Mouse (Mus musculus) limb, embryonic 14.5 days (tissue): Measurements from ENCODE around the gene Ssx9. TPM values are rescaled to one million over a fixed set of nuclear protein-coding genes. Genes with fewer than 3 reads are reported as not detected.
"Not testable (repeated sequence)": the region's sequence is repeated elsewhere in the genome, so short reads cannot be mapped to it uniquely, and the experiment has no call there.

Experiments
- ATAC-seq: fragments of 200-750 bp; cut with Nextera tagmentation; 2 replicates; pipeline ENCODE4 v1.8.0; 2017; ENCODE audit warnings: low read depth, moderate number of reproducible peaks, moderate TSS enrichment; ENCODE audit not compliant: low FRiP score
- DNase-seq: peaks from one replicate; pipeline ENCODE4 v3.0.0-alpha.2; 2015; ENCODE audit warnings: low spot score
- H3K27ac ChIP-seq: fragments of 300-500 bp; sonication (generic); replicated peaks from 2 replicates; pipeline ENCODE4 v1.5.1; 2014; ENCODE audit warnings: low read depth, mild to moderate bottlenecking, low read length, moderate library complexity, mixed read lengths
- H3K27me3 ChIP-seq: fragments of 300-500 bp; sonication (generic); 2 replicates; pipeline ENCODE4 v1.6.1; 2014; ENCODE audit warnings: low read length, mixed read lengths; ENCODE audit not compliant: control insufficient read depth, insufficient read depth
- H3K36me3 ChIP-seq: fragments of 300-500 bp; sonication (generic); 2 replicates; pipeline ENCODE4 v1.6.1; 2014; ENCODE audit warnings: mild to moderate bottlenecking, low read length, moderate library complexity, mixed read lengths; ENCODE audit not compliant: control insufficient read depth, insufficient read depth
- H3K4me1 ChIP-seq: fragments of 300-500 bp; sonication (generic); 2 replicates; pipeline ENCODE4 v1.6.1; 2014; ENCODE audit warnings: antibody characterized with exemption, low read length, mixed read lengths; ENCODE audit not compliant: control insufficient read depth, insufficient read depth
- H3K4me2 ChIP-seq: fragments of 300-500 bp; sonication (generic); replicated peaks from 2 replicates; pipeline ENCODE4 v1.6.1; 2014; ENCODE audit warnings: low read depth, mild to moderate bottlenecking, low read length, moderate library complexity; ENCODE audit not compliant: severe bottlenecking
- H3K4me3 ChIP-seq: fragments of 300-500 bp; sonication (generic); replicated peaks from 2 replicates; pipeline ENCODE4 v1.5.1; 2014; ENCODE audit warnings: low read length
- H3K9ac ChIP-seq: fragments of 300-500 bp; sonication (generic); 2 replicates; pipeline ENCODE4 v1.6.1; 2014; ENCODE audit warnings: mild to moderate bottlenecking, low read depth, low read length, moderate library complexity; ENCODE audit not compliant: severe bottlenecking
- H3K9me3 ChIP-seq: fragments of 300-500 bp; sonication (generic); 2 replicates; pipeline ENCODE4 v1.6.1; 2016; ENCODE audit warnings: low read length; ENCODE audit not compliant: control insufficient read depth
- POLR2A ChIP-seq: fragments of 200-500 bp; IDR thresholded peaks from 2 replicates; pipeline ENCODE4 v1.8.0; 2012; ENCODE audit warnings: inconsistent platforms, mild to moderate bottlenecking, moderate library complexity, borderline replicate concordance; ENCODE audit not compliant: insufficient read depth, insufficient read length; ENCODE audit errors: extremely low read depth
- WGBS: fragments of 180-500 bp; shearing (Covaris S2); extraction: QIAGEN DNeasy Blood & Tissue Kit; methylation state at CpG from one replicate; pipeline ENCODE4 v1.1.7; 2014; 5-methylcytosine and 5-hydroxymethylcytosine counted together
- polyA plus RNA-seq, 2 experiments: library from polyadenylated mRNA; depleted of rRNA in 1 of 2; stranded (reverse) in 1 of 2; unstranded in 1 of 2; fragments of >200 nt; fragmentation: Nextera tagmentation in 1 of 2; extraction: Ambion mirVana in 1 of 2; gene quantifications; 2 replicates each; pipeline versions ENCODE4 v1.2.1 to v1.2.3; 2012 to 2014

The Ssx9 gene
- polyA plus RNA-seq (2012; rRNA removed) (not detected in 2 replicates), polyA plus RNA-seq (2014; fragmentation: Nextera tagmentation; extraction: Ambion mirVana) (not detected in 2 replicates)

DNA sequence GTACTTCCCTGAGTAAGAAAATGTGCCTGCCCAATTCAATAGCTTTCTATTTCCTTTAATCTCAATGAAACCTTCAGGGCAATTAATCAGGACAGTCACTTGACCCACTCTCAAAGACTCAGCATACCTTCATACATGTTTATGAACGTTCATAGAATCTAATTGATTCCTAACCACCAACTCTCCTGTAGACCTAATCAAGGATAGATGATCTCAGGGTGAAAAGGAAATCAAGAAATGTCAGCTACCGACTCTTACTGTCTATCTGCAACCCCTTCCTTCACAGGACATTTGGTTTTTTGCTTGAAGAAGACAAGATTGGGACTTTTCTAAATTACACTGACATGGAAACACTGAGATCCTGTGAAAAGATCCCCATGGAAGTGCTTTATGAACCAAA is at the start of gene Ssx9:
Ssx9 (plus strand) TSS at position 301 of the 400 bp plus-strand sequence.
- H3K27ac ChIP-seq, H3K27me3 ChIP-seq, H3K4me1 ChIP-seq, DNase-seq, H3K4me2 ChIP-seq, H3K36me3 ChIP-seq, ATAC-seq, H3K9me3 ChIP-seq, H3K4me3 ChIP-seq, H3K9ac ChIP-seq: not testable (repeated sequence)
- 63% methylated on average over 2 of the region's 2 CpGs for WGBS

DNA sequence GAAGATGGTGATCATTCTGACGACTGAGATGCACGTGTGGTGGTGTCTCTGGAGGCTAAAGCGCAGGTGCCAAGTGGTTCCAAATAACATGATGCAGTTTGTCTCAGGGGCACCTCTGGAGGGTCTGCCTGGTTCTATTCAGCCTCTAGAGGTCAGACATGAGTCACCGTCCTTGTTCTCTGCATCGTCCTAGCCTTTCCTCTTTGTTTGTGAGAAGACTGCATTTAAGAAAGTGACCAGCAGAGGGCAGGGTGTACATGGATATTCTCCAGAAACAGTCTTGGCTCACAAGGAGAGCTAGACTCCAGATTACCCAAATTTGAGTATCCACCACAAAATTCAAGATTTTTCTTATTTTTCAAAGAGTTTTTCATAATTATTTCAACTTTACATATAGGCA is 15.3 kb upstream of the Ssx9 start:
- H3K9me3 ChIP-seq, result no peaks in the 10 kb centered on the region
- no peak for DNase-seq
- no peak for TF ChIP-seq POLR2A
- 62% methylated on average over 5 of the region's 5 CpGs for WGBS
- H3K27ac ChIP-seq, result no peak overlapping the region
- no peaks in the 10 kb centered on the region for H3K4me1 ChIP-seq
- no peaks in the 10 kb centered on the region for H3K36me3 ChIP-seq
- no peak overlapping the region for H3K4me3 ChIP-seq
- no peak overlapping the region for H3K9ac ChIP-seq
- no peak overlapping the region for H3K4me2 ChIP-seq
- H3K27me3 ChIP-seq, result no peaks in the 10 kb centered on the region
- ATAC-seq, result no peak

DNA sequence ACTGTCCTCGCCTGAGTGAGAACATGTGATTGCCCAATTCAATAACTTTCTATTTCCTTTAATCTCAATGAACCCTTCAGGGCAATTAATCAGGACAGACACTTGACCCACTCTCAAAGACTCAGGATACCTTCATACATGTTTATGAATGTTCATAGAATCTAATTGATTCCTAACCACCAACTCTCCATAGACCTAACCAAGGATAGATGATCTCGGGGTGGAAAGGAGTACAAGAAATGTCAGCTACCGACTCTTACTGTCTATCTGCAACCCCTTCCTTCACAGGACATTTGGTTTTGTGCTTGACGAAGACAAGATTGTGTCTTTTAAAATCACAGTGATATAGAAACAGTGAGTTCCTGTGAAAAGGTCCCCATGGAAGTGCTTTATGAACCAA is 55.2 kb downstream of the Ssx9 start, which contains the start of gene Ssxb5:
Ssxb5 (plus strand) TSS at position 301 of the 400 bp plus-strand sequence.
- H3K9ac ChIP-seq, H3K4me1 ChIP-seq, H3K9me3 ChIP-seq, H3K27me3 ChIP-seq, DNase-seq, H3K27ac ChIP-seq, H3K36me3 ChIP-seq, H3K4me2 ChIP-seq, H3K4me3 ChIP-seq, ATAC-seq: not testable (repeated sequence)
- WGBS, result 78% methylated on average over 4 of the region's 4 CpGs

Other genes with a start within 250 kb of the Ssx9 start
- gene Gm14459, start 223.5 kb upstream of the Ssx9 start, polyA plus RNA-seq (2012; rRNA removed), result not detected in 2 replicates
- gene Gm14459, start 223.5 kb upstream of the Ssx9 start, polyA plus RNA-seq (2014; fragmentation: Nextera tagmentation; extraction: Ambion mirVana), result not detected in 2 replicates
- gene Ssxb6, start 200.2 kb upstream of the Ssx9 start, polyA plus RNA-seq (2012; rRNA removed), result not detected in 2 replicates
- gene Ssxb6, start 200.2 kb upstream of the Ssx9 start, polyA plus RNA-seq (2014; fragmentation: Nextera tagmentation; extraction: Ambion mirVana), result not detected in 2 replicates
- gene Ssxb3, start 156.6 kb upstream of the Ssx9 start, polyA plus RNA-seq (2012; rRNA removed), result not detected in 2 replicates
- not detected in 2 replicates for gene Ssxb3, start 156.6 kb upstream of the Ssx9 start, polyA plus RNA-seq (2014; fragmentation: Nextera tagmentation; extraction: Ambion mirVana)
- gene Ssxb8, start 57.6 kb upstream of the Ssx9 start, polyA plus RNA-seq (2012; rRNA removed), result not detected in 2 replicates
- gene Ssxb8, start 57.6 kb upstream of the Ssx9 start, polyA plus RNA-seq (2014; fragmentation: Nextera tagmentation; extraction: Ambion mirVana), result not detected in 2 replicates
- not detected in 2 replicates for gene Ssxb5, start 55.3 kb downstream of the Ssx9 start, polyA plus RNA-seq (2012; rRNA removed)
- not detected in 2 replicates for gene Ssxb5, start 55.3 kb downstream of the Ssx9 start, polyA plus RNA-seq (2014; fragmentation: Nextera tagmentation; extraction: Ambion mirVana)
- gene Gm6592, start 95.6 kb downstream of the Ssx9 start, polyA plus RNA-seq (2012; rRNA removed), result not detected in 2 replicates
- not detected in 2 replicates for gene Gm6592, start 95.6 kb downstream of the Ssx9 start, polyA plus RNA-seq (2014; fragmentation: Nextera tagmentation; extraction: Ambion mirVana)
- not detected in 2 replicates for gene Gm5751, start 125.8 kb downstream of the Ssx9 start, polyA plus RNA-seq (2012; rRNA removed)
- gene Gm5751, start 125.8 kb downstream of the Ssx9 start, polyA plus RNA-seq (2014; fragmentation: Nextera tagmentation; extraction: Ambion mirVana), result not detected in 2 replicates
- 6.9 and 9.7 TPM in 2 replicates for gene B630019K06Rik, start 143.9 kb downstream of the Ssx9 start, polyA plus RNA-seq (2012; rRNA removed)
- 5.6 and 7.4 TPM in 2 replicates for gene B630019K06Rik, start 143.9 kb downstream of the Ssx9 start, polyA plus RNA-seq (2014; fragmentation: Nextera tagmentation; extraction: Ambion mirVana)
- gene Fthl17b, start 214.5 kb downstream of the Ssx9 start, polyA plus RNA-seq (2012; rRNA removed), result not detected in 2 replicates
- not detected in 2 replicates for gene Fthl17b, start 214.5 kb downstream of the Ssx9 start, polyA plus RNA-seq (2014; fragmentation: Nextera tagmentation; extraction: Ambion mirVana)
- not detected in 2 replicates for gene Fthl17c, start 228.1 kb downstream of the Ssx9 start, polyA plus RNA-seq (2012; rRNA removed)
- gene Fthl17c, start 228.1 kb downstream of the Ssx9 start, polyA plus RNA-seq (2014; fragmentation: Nextera tagmentation; extraction: Ambion mirVana), result not detected in 2 replicates
- gene Fthl17d, start 238.3 kb downstream of the Ssx9 start, polyA plus RNA-seq (2012; rRNA removed), result not detected in 2 replicates
- not detected in 2 replicates for gene Fthl17d, start 238.3 kb downstream of the Ssx9 start, polyA plus RNA-seq (2014; fragmentation: Nextera tagmentation; extraction: Ambion mirVana)